Mouse (Mus musculus) hindlimb bud, embryonic 11.5 days (tissue): ENCODE data around the gene Clpp.

Experiments
- DNase-seq: peaks from one replicate; pipeline ENCODE4 v3.0.0-alpha.2; 2012; ENCODE audit warnings: low read depth, low spot score; ENCODE audit errors: extremely low spot score

The Clpp gene

GRCm38 (mm10) chr17:56986105-56986805 lies 3.9 kb upstream of the Clpp start:
- DNase-seq = no peak

DNA sequence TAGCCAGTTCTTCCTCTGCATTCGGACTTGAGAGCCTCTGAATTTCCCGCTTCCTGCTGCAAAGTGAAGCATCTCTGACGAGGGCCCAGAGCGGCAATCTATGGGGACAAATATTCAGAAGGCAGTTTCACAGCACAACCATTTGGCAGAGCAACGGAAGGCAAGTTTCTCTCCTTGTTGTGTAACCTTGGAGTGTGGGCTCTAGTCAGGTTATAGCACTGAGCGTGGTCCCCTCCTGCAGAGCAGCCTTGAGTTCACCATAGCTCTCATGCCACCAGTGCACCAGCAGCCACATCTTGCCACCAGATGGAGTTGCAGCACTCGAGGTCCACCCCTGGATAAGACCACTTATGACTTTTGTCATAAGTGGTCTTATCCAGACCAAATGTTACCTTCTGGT lies 1.7 kb upstream of the Clpp start:
- no peak for DNase-seq

DNA sequence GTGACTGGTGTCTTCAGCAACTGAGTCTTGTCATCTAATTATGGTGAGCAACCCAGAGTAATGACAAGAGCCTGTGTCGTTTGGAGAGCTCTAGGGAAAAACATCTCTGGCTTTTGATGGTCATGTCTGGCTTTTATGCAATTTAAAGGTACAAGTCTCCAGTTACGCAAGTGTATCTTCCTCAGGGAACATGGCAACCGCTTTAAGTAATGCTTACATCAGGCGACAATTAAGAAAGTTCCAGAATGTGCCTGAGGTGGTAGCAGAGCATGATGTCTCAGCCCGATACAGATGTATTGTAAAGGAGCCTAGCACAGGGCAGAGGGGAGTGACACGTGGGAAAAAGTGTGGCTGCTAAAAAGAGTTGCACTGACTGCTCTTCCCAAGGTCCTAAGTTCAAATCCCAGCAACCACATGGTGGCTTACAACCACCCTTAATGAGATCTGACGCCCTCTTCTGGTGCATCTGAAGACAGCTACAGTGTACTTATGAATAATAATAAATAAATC lies 1.1 kb upstream of the Clpp start:
- DNase-seq = no peak

DNA sequence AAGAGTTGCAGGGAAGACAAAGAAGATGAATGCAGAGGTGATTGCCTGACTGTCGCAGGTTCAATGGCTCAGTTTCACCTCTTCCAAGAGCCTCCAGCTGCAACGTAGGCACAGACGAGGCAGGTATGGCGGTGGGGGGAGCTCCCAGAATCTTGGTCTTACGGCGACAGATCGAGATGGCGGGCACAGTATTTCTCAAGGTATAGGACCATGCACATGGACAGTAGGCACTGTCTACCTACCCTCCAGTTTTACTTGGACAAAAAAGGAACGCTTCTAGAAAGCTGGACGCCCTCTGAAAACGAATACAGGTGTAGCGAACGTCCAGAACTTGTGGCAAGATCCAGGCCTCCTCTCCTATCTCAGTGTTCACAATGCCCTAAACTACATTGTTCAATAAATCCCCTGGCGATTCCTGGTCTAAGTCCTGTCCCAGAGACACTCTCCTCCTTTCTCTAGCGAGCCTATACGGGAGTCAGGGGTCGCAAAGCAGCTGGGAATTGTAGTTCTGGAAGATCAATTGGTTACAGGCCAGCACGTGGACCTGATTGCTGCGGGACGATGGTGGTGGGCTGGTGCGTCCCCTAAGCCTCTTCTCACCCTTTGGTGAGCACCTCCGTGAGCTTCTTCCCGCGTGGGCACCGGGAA lies 514 bp upstream of the Clpp start:
- peak; percentile 71 for DNase-seq

DNA sequence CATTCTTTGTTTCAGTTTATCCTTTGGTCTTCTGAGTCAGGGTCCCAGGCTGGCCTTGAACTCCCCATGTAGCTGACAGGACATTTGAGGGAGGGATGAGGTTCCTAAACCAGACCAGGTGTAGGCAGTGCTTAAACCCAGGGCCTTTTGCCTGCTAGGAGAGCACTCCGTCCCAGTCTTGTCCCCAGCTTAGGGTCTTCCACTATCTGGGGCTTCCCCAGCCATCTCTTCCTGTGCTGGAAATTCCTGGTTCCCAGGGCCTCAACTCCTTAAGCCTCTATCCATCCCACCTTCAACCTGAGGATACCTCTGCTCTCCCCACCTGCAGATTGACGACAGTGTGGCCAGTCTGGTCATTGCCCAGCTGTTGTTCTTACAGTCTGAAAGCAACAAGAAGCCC lies 861 bp downstream of the Clpp start:
- no peak for DNase-seq

GRCm38 (mm10) chr17:56995046-56995445 lies 4.9 kb downstream of the Clpp start:
- DNase-seq = no peak

- no peak for DNase-seq
Measured at GRCm38 (mm10) chr17:56996506-56996905, 6.4 kb downstream of the Clpp start.

DNA sequence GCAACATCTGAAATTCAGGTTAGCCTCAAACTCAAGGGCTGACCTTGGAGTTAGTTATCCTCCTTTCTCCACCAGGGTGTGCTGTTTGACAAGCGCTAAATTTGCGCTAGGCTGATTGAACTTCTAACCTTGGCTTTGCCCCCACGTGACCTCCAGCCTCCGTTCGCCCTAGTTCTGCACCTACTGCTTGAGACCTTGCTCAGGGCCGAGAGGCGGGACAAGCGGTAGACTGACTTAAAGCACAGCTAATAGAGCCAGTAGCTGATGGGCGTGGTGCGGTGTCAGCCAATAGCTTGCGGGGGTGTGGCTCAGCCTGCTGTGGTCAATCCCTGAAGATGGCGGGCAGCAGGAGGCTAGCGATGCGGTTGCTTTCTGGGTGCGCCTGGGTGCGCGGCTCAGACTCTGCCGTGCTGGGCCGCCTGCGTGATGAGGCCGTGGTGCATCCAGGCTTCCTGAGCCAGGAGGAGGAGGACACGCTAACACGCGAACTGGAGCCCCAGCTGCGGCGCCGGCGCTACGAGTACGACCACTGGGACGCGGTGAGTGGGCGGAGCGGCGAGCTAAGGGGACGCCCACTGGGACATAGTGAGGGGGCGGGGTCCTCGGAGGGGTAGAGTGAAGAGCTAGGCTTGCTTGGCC lies 7.0 kb downstream of the Clpp start, which contains the start of gene Alkbh7:
Gene Alkbh7 (plus strand): TSS at position 311 of the 639 bp plus-strand sequence.
- peak; percentile 95 for DNase-seq

DNA sequence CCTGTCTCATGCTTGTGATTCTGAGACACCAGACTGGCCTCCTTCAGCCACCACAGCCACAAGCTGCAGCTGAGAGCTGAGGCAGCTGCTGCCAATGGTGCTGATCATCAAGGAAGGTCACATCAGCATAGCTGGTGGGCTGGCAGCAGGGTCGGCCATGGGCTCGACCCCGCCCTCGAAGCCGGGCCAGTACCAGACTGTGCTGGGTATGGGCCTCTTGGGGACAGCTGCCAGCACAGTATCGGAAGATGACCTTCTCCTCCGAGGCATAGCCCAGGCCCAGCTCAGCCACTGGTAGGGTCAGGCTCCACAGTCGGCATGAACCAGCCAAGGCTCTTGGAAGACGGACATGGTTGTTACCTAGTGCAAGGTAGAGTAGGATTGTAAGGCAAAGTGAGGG lies 9.3 kb downstream of the Clpp start:
- no peak for DNase-seq

- no peak for DNase-seq
Measured at GRCm38 (mm10) chr17:56999968-57000609, 10.0 kb downstream of the Clpp start, which contains the start of gene Pspn. Gene Pspn (minus strand): TSS chr17:57000018.

DNA sequence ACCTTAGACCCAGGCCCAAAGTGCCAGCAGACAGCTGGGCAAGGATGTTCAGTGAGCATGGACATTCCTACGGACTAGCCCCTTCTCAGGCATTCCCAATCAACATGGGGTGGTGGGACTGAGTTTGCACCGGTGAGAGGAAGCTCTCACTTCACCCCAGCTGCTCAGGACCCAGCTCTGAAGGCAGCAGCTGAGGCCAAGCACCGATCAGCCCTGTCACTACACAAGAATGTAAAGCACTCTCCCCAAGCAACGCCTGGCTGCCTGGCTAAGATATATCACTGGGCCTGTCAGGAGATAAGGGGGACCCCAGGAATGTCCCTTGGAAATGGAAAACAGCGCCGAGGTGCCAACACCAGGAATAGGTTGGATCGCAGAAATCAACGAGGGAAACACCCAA lies 11.1 kb downstream of the Clpp start:
- no peak for DNase-seq

- DNase-seq = no peak
Measured at GRCm38 (mm10) chr17:57003994-57004393, 13.9 kb downstream of the Clpp start.

GRCm38 (mm10) chr17:57007137-57007905 lies 17.2 kb downstream of the Clpp start:
- DNase-seq = no peak

GRCm38 (mm10) chr17:57010911-57011235 lies 20.8 kb downstream of the Clpp start:
- no peak for DNase-seq

- peak; percentile 99 for DNase-seq
Measured at GRCm38 (mm10) chr17:57011236-57012141, 21.4 kb downstream of the Clpp start, which contains the start of the genes Gtf2f1 and Gm17949. Gene Gtf2f1 (minus strand): TSS chr17:57011288. Gene Gm17949 (plus strand): TSS chr17:57011469.

DNA sequence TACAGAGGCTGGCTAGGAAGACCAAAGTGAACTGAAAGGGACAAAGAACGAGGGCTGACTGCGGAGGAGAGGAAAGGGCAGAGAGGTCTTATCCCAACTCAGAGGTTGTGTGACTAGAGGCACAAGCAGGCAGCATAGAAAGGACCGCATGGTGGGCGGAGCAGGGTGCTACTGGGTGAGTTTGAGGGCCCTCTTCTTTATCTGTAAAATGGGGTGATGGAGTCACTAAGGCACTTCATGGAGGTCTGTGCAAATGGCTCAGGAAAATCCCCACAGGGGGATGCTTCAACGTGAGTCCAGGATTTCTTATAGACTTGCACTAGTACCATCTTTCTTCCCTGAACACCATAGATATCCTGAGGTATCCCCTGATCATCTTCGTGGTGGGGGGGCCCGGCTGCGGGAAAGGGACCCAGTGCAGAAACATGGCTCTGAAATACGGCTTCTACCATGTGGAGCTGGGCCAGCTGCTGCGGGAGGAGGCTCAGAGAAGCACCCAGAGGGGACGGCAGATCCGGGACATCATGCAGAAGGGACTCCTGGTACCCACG lies 22.2 kb downstream of the Clpp start:
- no peak for DNase-seq

- no peak for DNase-seq
Measured at GRCm38 (mm10) chr17:57019693-57020092, 29.6 kb downstream of the Clpp start.

DNA sequence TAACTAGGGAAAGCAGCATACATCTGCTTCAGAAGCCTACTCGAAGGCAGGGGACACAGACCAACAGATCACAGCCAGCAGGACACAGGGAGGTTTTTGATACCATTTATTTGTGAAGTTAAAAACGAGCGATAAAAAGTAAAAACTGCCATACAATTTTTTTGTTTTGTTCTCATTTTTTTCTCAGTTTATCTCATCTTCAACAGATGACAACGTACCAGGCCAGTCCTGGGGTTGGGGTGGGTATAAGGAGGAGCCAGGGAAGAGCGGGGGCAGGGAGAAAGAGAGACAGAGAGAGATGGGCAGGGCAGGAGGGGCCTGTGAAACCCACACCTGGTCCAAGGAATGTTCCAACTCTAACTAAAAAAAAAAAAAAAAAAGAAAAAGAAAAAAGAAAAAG lies 30.9 kb downstream of the Clpp start:
- no peak for DNase-seq

DNA sequence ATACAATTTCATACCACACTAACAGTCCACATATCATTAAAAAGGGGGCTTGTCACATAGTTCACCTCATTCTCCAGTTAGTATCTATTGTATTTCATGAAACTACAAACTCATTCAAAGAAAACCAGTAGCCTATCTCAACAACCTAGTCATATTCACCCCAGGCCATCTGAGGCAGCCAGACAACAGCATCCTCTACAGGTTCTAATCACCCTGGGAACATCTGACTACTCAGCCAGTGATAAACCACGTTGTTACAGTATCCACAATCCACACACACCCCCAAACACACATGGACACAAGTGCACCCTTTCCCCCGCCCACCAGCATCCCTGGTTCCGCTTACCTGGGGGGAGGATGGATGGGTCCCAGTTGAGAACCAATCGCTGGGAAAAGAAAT lies 37.4 kb downstream of the Clpp start:
- no peak for DNase-seq
